Mouse (Mus musculus): ENCODE results near the gene Pcx. TPM values are rescaled to one million over a fixed set of nuclear protein-coding genes. Genes with fewer than 3 reads are reported as not detected.
A peak's percentile ranks its signal among the peaks of the same experiment; 100 is the strongest.

The Pcx gene
- polyA plus RNA-seq, 1 experiment from 2014 or later: 20.7 TPM

- Histone ChIP-seq H3K9me3 (no peaks in the 10 kb centered on the region), H3K27me3 (peaks cover 25% of the 10 kb centered on the region), H3K27ac (no peak overlapping the region), H3K36me3 (no peaks in the 10 kb centered on the region), H3K9ac (replicated peaks) (no peak overlapping the region), H3K4me3 (replicated peaks) (no peak overlapping the region), H3K4me2 (replicated peaks) (no peak overlapping the region), H3K4me1 (replicated peaks) (peaks cover 10% of the 10 kb centered on the region)
- ATAC-seq: no peak
- 64% methylated on average over 4 of the region's 4 CpGs for WGBS
Observed at GRCm38 (mm10) chr19:4481326-4481725, 28.9 kb upstream of the Pcx start.

- ATAC-seq: no peak
- 87% methylated on average over 3 of the region's 3 CpGs for WGBS
- Histone ChIP-seq H3K9ac (replicated peaks) (no peak overlapping the region), H3K27me3 (peaks cover 15% of the 10 kb centered on the region), H3K4me2 (replicated peaks) (no peak overlapping the region), H3K27ac (no peak overlapping the region), H3K36me3 (no peaks in the 10 kb centered on the region), H3K4me3 (replicated peaks) (no peak overlapping the region), H3K4me1 (replicated peaks) (peaks cover under 1% of the 10 kb centered on the region), H3K9me3 (no peaks in the 10 kb centered on the region)
Observed at GRCm38 (mm10) chr19:4482111-4482859, 28.0 kb upstream of the Pcx start.

DNA sequence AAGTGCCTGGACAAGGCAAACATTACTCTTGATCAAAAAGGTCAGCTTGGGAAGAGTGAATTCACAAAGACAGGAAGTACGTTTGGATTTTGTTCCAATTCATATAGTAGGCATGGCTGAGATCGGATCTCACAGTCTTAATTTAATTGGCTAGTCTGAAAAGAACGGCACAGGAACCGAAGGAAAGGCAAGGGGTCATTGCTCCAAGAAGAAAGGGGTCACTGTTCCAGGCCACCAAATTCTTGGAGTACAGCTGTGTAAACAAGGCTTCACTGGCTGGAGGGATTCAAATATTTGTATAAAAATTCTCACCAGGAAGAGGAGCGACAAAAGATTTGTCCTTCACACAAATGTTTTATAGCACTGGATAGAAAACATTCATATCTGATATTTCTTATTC is 25.3 kb upstream of the Pcx start:
- Histone ChIP-seq H3K4me2 (replicated peaks) (no peak overlapping the region), H3K36me3 (no peaks in the 10 kb centered on the region), H3K27me3 (no peaks in the 10 kb centered on the region), H3K4me3 (replicated peaks) (no peak overlapping the region), H3K9ac (replicated peaks) (no peak overlapping the region), H3K4me1 (replicated peaks) (no peaks in the 10 kb centered on the region), H3K27ac (no peak overlapping the region), H3K9me3 (no peaks in the 10 kb centered on the region)
- 48% methylated on average over 5 of the region's 5 CpGs for WGBS
- no peak for ATAC-seq

- ATAC-seq: no peak
- Histone ChIP-seq H3K36me3 (no peaks in the 10 kb centered on the region), H3K4me1 (replicated peaks) (no peaks in the 10 kb centered on the region), H3K9ac (replicated peaks) (no peak overlapping the region), H3K27ac (no peak overlapping the region), H3K9me3 (no peaks in the 10 kb centered on the region), H3K4me2 (replicated peaks) (no peak overlapping the region), H3K27me3 (no peaks in the 10 kb centered on the region), H3K4me3 (replicated peaks) (no peak overlapping the region)
- 76% methylated on average over 2 of the region's 2 CpGs for WGBS
Observed at GRCm38 (mm10) chr19:4487877-4488276, 22.4 kb upstream of the Pcx start.

- Histone ChIP-seq H3K4me1 (replicated peaks) (no peaks in the 10 kb centered on the region), H3K4me2 (replicated peaks) (no peak overlapping the region), H3K9ac (replicated peaks) (no peak overlapping the region), H3K9me3 (no peaks in the 10 kb centered on the region), H3K4me3 (replicated peaks) (no peak overlapping the region), H3K36me3 (no peaks in the 10 kb centered on the region), H3K27me3 (no peaks in the 10 kb centered on the region), H3K27ac (no peak overlapping the region)
- ATAC-seq: no peak
- WGBS: 74% methylated on average over 10 of the region's 10 CpGs
Observed at GRCm38 (mm10) chr19:4491080-4491695, 19.1 kb upstream of the Pcx start.

DNA sequence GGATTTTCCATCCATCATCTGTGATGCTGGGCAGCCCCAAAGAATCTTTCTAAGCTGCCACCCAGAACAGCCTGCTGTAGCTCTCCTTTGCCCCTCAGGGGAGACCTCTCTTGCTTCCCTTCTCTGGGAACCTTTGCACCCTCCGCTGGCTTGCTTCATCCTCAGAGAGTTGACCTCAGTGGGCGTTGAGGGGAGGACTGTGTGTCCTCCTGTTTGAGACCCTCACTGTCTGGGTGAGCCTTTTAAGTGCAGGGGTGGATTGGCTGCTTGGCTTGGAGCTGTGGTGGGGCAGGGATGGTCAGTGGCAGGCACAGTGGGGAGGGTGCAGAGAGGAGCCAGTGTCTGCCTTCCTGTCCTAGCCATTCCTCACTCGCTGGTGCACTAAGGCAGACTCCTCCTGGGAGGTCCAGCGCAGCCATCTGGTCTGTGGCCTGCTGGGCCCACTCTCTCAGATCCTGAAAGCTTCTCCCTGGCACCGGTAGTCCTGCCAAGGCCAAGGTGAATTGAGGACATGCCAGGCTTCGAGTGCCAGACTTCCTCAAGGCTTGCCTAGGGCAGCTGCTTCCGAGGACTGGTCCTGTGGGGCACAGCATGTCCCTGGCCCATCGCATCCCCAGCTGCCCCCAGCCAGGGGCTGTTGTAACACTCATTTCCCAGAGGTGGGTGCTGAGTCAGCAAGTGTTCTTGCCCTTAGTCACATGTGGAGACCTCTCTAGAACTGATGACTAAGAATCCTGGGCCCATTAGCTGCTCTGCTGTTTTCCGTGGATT is 17.6 kb upstream of the Pcx start:
- no peak overlapping the region for H3K4me2 ChIP-seq (replicated peaks)
- ATAC-seq: no peak
- H3K4me1 ChIP-seq (replicated peaks): peaks cover 2% of the 10 kb centered on the region
- H3K27ac ChIP-seq: no peak overlapping the region
- no peaks in the 10 kb centered on the region for H3K36me3 ChIP-seq
- WGBS: 61% methylated on average over 9 of the region's 9 CpGs
- no peak overlapping the region; the same call in 1 of the 2 replicates for H3K9ac ChIP-seq (replicated peaks)
- no peaks in the 10 kb centered on the region for H3K9me3 ChIP-seq
- no peaks in the 10 kb centered on the region for H3K27me3 ChIP-seq
- H3K4me3 ChIP-seq (replicated peaks): no peak overlapping the region

DNA sequence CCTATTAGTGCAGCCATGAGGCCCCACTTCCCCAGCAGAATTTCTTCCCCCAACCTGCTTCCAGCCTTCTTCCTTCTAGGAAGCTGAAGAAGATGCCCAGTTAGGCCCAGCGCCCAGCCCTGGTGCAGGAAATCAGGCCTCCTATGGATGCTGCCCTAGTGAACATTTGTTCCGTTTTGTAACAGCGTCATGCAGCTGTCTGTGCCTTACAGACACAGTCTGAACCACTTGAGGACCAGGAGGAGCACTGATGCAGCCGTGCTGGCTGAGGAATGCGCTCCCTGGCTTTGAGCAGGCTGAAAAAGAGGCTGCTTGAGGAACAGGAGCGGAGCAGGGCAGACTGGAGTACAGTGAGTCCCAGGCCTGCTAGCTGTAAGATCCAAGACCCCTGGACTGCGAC is 15.6 kb upstream of the Pcx start:
- H3K27me3 ChIP-seq: no peaks in the 10 kb centered on the region
- H3K4me2 ChIP-seq (replicated peaks): no peak overlapping the region
- no peak overlapping the region for H3K9ac ChIP-seq (replicated peaks)
- WGBS: 70% methylated on average over 7 of the region's 7 CpGs
- no peaks in the 10 kb centered on the region for H3K36me3 ChIP-seq
- peaks cover 9% of the 10 kb centered on the region for H3K4me1 ChIP-seq (replicated peaks)
- no peak overlapping the region for H3K4me3 ChIP-seq (replicated peaks)
- H3K9me3 ChIP-seq: no peaks in the 10 kb centered on the region
- no peak for ATAC-seq
- H3K27ac ChIP-seq: no peak overlapping the region

GRCm38 (mm10) chr19:4495814-4496213 is 14.5 kb upstream of the Pcx start:
- Histone ChIP-seq H3K4me2 (replicated peaks) (no peak overlapping the region), H3K27me3 (no peaks in the 10 kb centered on the region), H3K9me3 (no peaks in the 10 kb centered on the region), H3K4me1 (replicated peaks) (peaks cover 9% of the 10 kb centered on the region), H3K36me3 (no peaks in the 10 kb centered on the region), H3K4me3 (replicated peaks) (no peak overlapping the region), H3K9ac (replicated peaks) (no peak overlapping the region), H3K27ac (no peak overlapping the region)
- WGBS: 86% methylated on average over 5 of the region's 5 CpGs
- no peak for ATAC-seq

DNA sequence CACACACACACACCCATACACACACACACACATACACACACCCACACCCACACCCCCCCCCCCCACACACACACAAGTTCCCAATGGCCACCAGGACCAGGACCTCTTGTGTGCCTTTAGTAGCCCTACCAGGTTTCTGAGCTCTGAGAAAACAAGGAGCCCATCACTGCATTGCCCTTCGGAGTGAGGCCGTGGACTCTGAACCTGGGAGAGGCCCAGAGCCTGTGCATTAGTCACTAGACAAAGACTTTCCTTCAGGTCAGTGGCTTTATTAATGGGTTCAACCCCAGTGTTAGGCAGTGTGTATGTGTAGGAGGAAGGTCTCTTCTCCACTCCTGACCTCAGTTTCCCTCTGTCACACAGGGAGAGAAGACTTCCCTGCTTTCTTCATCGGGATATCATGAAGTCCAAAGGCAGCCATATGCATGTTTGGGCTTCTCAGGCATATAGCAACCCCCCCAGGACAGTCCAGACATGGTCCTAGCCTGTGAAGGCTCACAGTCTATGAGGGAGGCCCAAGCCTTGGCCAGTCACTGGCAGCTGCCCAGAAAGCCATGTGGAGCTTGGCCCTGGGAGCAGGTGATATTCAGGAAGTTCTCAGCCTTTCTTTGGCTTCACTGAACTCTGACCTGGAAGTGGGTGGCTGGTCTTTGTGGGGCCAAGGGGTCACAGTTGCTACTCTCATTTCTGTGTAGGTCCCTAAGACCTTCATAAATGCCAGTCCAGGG is 13.6 kb upstream of the Pcx start:
- no peak for ATAC-seq
- no peaks in the 10 kb centered on the region for H3K9me3 ChIP-seq
- 95% methylated on average over 3 of the region's 3 CpGs for WGBS

GRCm38 (mm10) chr19:4497263-4497973 is 12.9 kb upstream of the Pcx start:
- Histone ChIP-seq H3K4me1 (replicated peaks) (peaks cover 9% of the 10 kb centered on the region), H3K4me3 (replicated peaks) (no peak overlapping the region), H3K36me3 (no peaks in the 10 kb centered on the region), H3K27me3 (no peaks in the 10 kb centered on the region), H3K4me2 (replicated peaks) (no peak overlapping the region), H3K27ac (no peak overlapping the region), H3K9me3 (no peaks in the 10 kb centered on the region), H3K9ac (replicated peaks) (no peak overlapping the region)
- 5% methylated on average over 4 of the region's 4 CpGs for WGBS
- ATAC-seq: peak; percentile 67

More for the DNA sequence above, 13.6 kb upstream of the Pcx start:
- Histone ChIP-seq H3K27ac (no peak overlapping the region), H3K4me2 (replicated peaks) (no peak overlapping the region), H3K4me1 (replicated peaks) (peaks cover 9% of the 10 kb centered on the region), H3K9ac (replicated peaks) (no peak overlapping the region), H3K36me3 (no peaks in the 10 kb centered on the region), H3K27me3 (no peaks in the 10 kb centered on the region), H3K4me3 (replicated peaks) (no peak overlapping the region)

GRCm38 (mm10) chr19:4498062-4498933 is 12.0 kb upstream of the Pcx start, which contains the start of gene 2010003K11Rik:
TSS of gene 2010003K11Rik (minus strand) at chr19:4498583.
- H3K36me3 ChIP-seq: no peaks in the 10 kb centered on the region
- H3K4me1 ChIP-seq (replicated peaks): peaks cover 9% of the 10 kb centered on the region
- no peaks in the 10 kb centered on the region for H3K27me3 ChIP-seq
- H3K27ac ChIP-seq: no peak within 1 kb of the TSS
- ATAC-seq: 0 out of 2 replicates have a peak, but pooled peaks have one; percentile 50
- no peak within 1 kb of the TSS for H3K4me2 ChIP-seq (replicated peaks)
- no peak within 1 kb of the TSS for H3K4me3 ChIP-seq (replicated peaks)
- no peaks in the 10 kb centered on the region for H3K9me3 ChIP-seq
- H3K9ac ChIP-seq (replicated peaks): no peak within 1 kb of the TSS
- WGBS: 53% methylated on average over 16 of the region's 16 CpGs
